Mouse (Mus musculus): ENCODE measurements around the gene Lrrc75b.
A peak's percentile ranks its signal among the peaks of the same experiment; 100 is the strongest.

Lrrc75b gene

GRCm38 (mm10) chr10:75568029-75568428 is 7.9 kb upstream of the Lrrc75b start:
- DNase-seq (ENCODE audit: low read depth, low spot score) = no peak

- peak; percentile 60 for DNase-seq (ENCODE audit: low read depth, low spot score)
These were observed 6.6 kb upstream of the Lrrc75b start for GRCm38 (mm10) chr10:75566765-75567164.

- no peak for DNase-seq (ENCODE audit: low read depth, low spot score)
These were observed 6.2 kb upstream of the Lrrc75b start for GRCm38 (mm10) chr10:75566321-75566720.

- DNase-seq (ENCODE audit: low read depth, low spot score) = no peak
These were observed 5.8 kb upstream of the Lrrc75b start for GRCm38 (mm10) chr10:75565906-75566305.

GRCm38 (mm10) chr10:75565436-75565835 is 5.3 kb upstream of the Lrrc75b start:
- DNase-seq (ENCODE audit: low read depth, low spot score) = peak; percentile 46

- DNase-seq (ENCODE audit: low read depth, low spot score) = no peak
These were observed 4.6 kb upstream of the Lrrc75b start for GRCm38 (mm10) chr10:75564687-75565265.

GRCm38 (mm10) chr10:75562596-75562995 is 2.5 kb upstream of the Lrrc75b start:
- DNase-seq (ENCODE audit: low read depth, low spot score) = peak; percentile 40

- no peak for DNase-seq (ENCODE audit: low read depth, low spot score)
These were observed 1.0 kb upstream of the Lrrc75b start, which contains the start of gene Ggt1 for GRCm38 (mm10) chr10:75561071-75561654. Ggt1 (plus strand) TSS chr10:75561604.

GRCm38 (mm10) chr10:75560549-75560899 is 394 bp upstream of the Lrrc75b start:
- DNase-seq (ENCODE audit: low read depth, low spot score) = no peak

GRCm38 (mm10) chr10:75559041-75559675 is 972 bp downstream of the Lrrc75b start:
- no peak for DNase-seq (ENCODE audit: low read depth, low spot score)

GRCm38 (mm10) chr10:75558515-75558914 is 1.6 kb downstream of the Lrrc75b start:
- DNase-seq (ENCODE audit: low read depth, low spot score) = no peak

GRCm38 (mm10) chr10:75556026-75556425 is 4.1 kb downstream of the Lrrc75b start:
- no peak for DNase-seq (ENCODE audit: low read depth, low spot score)

GRCm38 (mm10) chr10:75555557-75555956 is 4.6 kb downstream of the Lrrc75b start:
- no peak for DNase-seq (ENCODE audit: low read depth, low spot score)

GRCm38 (mm10) chr10:75554090-75554489 is 6.0 kb downstream of the Lrrc75b start:
- DNase-seq (ENCODE audit: low read depth, low spot score) = no peak

- DNase-seq (ENCODE audit: low read depth, low spot score) = peak; percentile 77
These were observed 7.3 kb downstream of the Lrrc75b start for GRCm38 (mm10) chr10:75552701-75553450.

GRCm38 (mm10) chr10:75552106-75552505 is 8.0 kb downstream of the Lrrc75b start:
- DNase-seq (ENCODE audit: low read depth, low spot score) = no peak

- peak; percentile 73 for DNase-seq (ENCODE audit: low read depth, low spot score)
These were observed 9.0 kb downstream of the Lrrc75b start for GRCm38 (mm10) chr10:75551175-75551574.

GRCm38 (mm10) chr10:75549886-75550285 is 10.2 kb downstream of the Lrrc75b start:
- DNase-seq (ENCODE audit: low read depth, low spot score) = no peak

- DNase-seq (ENCODE audit: low read depth, low spot score) = no peak
These were observed 11.6 kb downstream of the Lrrc75b start for GRCm38 (mm10) chr10:75548486-75548885.

GRCm38 (mm10) chr10:75547901-75548300 is 12.2 kb downstream of the Lrrc75b start:
- DNase-seq (ENCODE audit: low read depth, low spot score) = no peak

- DNase-seq (ENCODE audit: low read depth, low spot score) = no peak
These were observed 24.0 kb downstream of the Lrrc75b start for GRCm38 (mm10) chr10:75536123-75536522.

GRCm38 (mm10) chr10:75535423-75535822 is 24.7 kb downstream of the Lrrc75b start:
- DNase-seq (ENCODE audit: low read depth, low spot score) = no peak
